Mouse (Mus musculus) thymus, adult 2 months (tissue): ENCODE measurements around the gene Glg1.

ENCODE experiments used
- CTCF ChIP-seq: fragments of 200-500 bp; IDR thresholded peaks from 2 replicates; pipeline ENCODE4 v1.5.1; 2012; ENCODE audit warnings: mild to moderate bottlenecking, control low read depth, low read length, moderate library complexity, borderline replicate concordance; ENCODE audit not compliant: control insufficient read depth, poor library complexity, insufficient read depth; ENCODE audit errors: extremely low read depth
- POLR2A ChIP-seq: fragments of 200-500 bp; IDR thresholded peaks from 2 replicates; pipeline ENCODE4 v1.6.1; 2012; ENCODE audit warnings: mild to moderate bottlenecking, low read length, control low read depth, moderate library complexity; ENCODE audit not compliant: control insufficient read depth, poor library complexity, insufficient read depth; ENCODE audit errors: extremely low read depth

- TF ChIP-seq CTCF (no peak), POLR2A (no peak)
Observed at GRCm38 (mm10) chr8:111205033-111205432, 54.0 kb downstream of the Glg1 start.
